Mouse (Mus musculus) ES-E14 (cell line): Measurements from ENCODE around the gene Susd3.

Source experiments
- CHD2 ChIP-seq: IDR thresholded peaks from 2 replicates; pipeline ENCODE4 v1.6.1; 2014; ENCODE audit warnings: mild to moderate bottlenecking, low read depth, low read length, inconsistent platforms
- HCFC1 ChIP-seq: IDR thresholded peaks from 2 replicates; pipeline ENCODE4 v1.6.1; 2012; ENCODE audit warnings: low read length, inconsistent platforms, borderline replicate concordance; ENCODE audit not compliant: insufficient read depth
- MAFK ChIP-seq: IDR thresholded peaks from 2 replicates; pipeline ENCODE4 v1.6.1; 2014; ENCODE audit warnings: mild to moderate bottlenecking, low read depth, low read length, inconsistent platforms; ENCODE audit not compliant: insufficient read depth
- ZC3H11A ChIP-seq: IDR thresholded peaks from 2 replicates; pipeline ENCODE4 v1.6.1; 2012; ENCODE audit warnings: low read depth, mild to moderate bottlenecking, inconsistent platforms, low read length, borderline replicate concordance
- ZNF384 ChIP-seq: IDR thresholded peaks from 2 replicates; pipeline ENCODE4 v1.6.1; 2012; ENCODE audit warnings: low read depth, low read length, inconsistent platforms

DNA sequence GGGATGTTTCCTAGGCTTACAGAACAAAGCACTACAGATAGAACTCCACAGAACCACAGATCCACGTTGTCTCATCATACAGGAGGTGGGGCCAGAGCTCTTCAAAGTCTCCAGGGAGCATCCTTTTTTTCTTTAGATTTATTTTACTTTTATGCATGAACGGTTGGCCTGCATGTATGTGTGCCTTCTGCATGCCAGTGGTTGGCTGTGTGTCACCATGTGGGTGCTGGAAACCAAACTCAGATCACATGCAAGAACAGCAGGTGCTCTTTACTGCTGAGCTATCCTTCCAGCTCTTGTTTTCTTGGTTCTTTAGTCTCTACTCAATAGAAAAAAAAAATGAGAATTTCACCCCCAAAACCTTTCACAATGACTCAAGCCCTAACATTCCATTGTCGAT lies 417 bp upstream of the Susd3 start:
- TF ChIP-seq CHD2 (no peak), MAFK (no peak), ZC3H11A (no peak), HCFC1 (no peak), ZNF384 (no peak)
